Mouse (Mus musculus): ENCODE data around the gene Syngap1. TPM values are rescaled to one million over a fixed set of nuclear protein-coding genes. Genes with fewer than 3 reads are reported as not detected.

Syngap1 gene
- polyA plus RNA-seq, 1 experiment = 7.3 TPM

DNA sequence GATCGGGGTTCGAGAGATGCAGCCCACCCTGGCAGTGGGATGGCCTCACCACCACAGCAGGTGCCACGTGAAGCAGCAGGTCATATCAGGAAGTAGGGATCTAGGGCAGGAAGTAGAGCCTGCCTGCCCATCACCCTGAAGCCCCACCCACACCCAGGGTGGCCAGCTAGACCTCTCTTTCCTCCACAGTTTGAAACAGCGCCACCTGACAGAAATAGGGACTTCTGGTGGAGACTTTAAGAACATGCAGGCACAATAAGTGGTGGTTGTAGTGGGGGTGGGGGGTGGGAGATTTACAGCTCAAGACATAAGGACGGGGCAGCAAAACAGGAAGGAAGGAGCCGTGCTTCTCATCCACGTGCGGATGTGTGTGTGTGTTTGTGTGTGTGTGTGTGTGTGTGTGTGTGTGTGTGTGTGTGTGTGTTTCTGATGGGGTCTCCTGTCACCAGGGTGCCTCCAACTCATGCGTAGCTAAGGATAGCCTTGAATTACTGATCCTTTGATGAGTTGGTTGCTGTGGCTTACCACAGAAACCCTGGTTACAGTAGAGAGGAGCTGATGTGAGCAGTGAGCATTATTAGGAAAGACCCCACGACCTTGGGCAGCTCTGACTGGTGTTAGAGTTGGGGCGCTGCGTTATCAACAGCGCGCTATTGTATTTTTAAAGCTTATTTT, 71.1 kb downstream of the Syngap1 start:
- 16% methylated on average over 14 of the region's 14 CpGs for WGBS
- Histone ChIP-seq H3K27ac (ENCODE audit: insufficient read depth, low read length) (no peak overlapping the region), H3K36me3 (ENCODE audit: control insufficient read depth, insufficient read depth, low read length) (no peaks in the 10 kb centered on the region), H3K4me3 (ENCODE audit: extremely low read depth, insufficient read depth, insufficient read length) (peak overlapping the region; percentile 35; the same call in 1 of the 2 replicates), H3K27me3 (ENCODE audit: control insufficient read depth, insufficient read depth, low read length) (no peaks in the 10 kb centered on the region), H3K4me1 (ENCODE audit: control insufficient read depth, insufficient read depth, insufficient read length) (peaks cover 14% of the 10 kb centered on the region; the same call in 1 of the 2 replicates)
- no peak for TF ChIP-seq CTCF (IDR thresholded peaks at IDR 0.05; ENCODE audit: extremely low read depth, insufficient read depth, insufficient read length, insufficient replicate concordance)
- no peak for TF ChIP-seq POLR2A (IDR thresholded peaks at IDR 0.05; ENCODE audit: low read depth, low read length)
- peak; percentile 69 to 71 for DNase-seq (ENCODE audit: low read depth in 1 of 2, low spot score in 2 of 2)

DNA sequence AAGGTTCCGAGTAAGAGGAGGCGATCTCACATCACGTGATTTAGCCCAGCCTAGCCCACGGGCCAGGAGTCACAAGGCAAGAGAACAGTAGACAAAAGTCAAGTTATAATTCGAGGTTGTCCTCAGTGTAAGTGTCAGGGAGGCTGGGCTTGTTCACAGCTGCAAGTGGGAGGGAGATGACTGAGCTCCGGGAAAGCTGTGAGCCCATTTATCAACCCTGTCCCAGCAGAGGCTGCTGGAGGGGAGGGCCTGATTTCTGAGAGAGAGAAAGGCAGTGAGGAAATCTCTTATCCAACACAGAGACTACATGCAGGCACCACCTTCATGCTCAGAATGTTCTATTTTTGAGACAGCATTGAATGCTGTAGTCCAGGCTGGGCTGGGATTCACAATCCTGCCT, 71.9 kb downstream of the Syngap1 start:
- no peaks in the 10 kb centered on the region for H3K27me3 ChIP-seq (ENCODE audit: control insufficient read depth, insufficient read depth, low read length)
- H3K4me1 ChIP-seq (ENCODE audit: control insufficient read depth, insufficient read depth, insufficient read length) = peaks cover 14% of the 10 kb centered on the region; the same call in 1 of the 2 replicates
- DNase-seq (ENCODE audit: low read depth in 1 of 2, low spot score in 2 of 2) = no peak
- H3K27ac ChIP-seq (ENCODE audit: insufficient read depth, low read length) = no peak overlapping the region
- TF ChIP-seq CTCF (IDR thresholded peaks at IDR 0.05; ENCODE audit: extremely low read depth, insufficient read depth, insufficient read length, insufficient replicate concordance) = no peak
- no peak for TF ChIP-seq POLR2A (IDR thresholded peaks at IDR 0.05; ENCODE audit: low read depth, low read length)
- no peak overlapping the region for H3K4me3 ChIP-seq (ENCODE audit: extremely low read depth, insufficient read depth, insufficient read length)
- no peaks in the 10 kb centered on the region for H3K36me3 ChIP-seq (ENCODE audit: control insufficient read depth, insufficient read depth, low read length)
- 17% methylated on average over 6 of the region's 6 CpGs for WGBS

DNA sequence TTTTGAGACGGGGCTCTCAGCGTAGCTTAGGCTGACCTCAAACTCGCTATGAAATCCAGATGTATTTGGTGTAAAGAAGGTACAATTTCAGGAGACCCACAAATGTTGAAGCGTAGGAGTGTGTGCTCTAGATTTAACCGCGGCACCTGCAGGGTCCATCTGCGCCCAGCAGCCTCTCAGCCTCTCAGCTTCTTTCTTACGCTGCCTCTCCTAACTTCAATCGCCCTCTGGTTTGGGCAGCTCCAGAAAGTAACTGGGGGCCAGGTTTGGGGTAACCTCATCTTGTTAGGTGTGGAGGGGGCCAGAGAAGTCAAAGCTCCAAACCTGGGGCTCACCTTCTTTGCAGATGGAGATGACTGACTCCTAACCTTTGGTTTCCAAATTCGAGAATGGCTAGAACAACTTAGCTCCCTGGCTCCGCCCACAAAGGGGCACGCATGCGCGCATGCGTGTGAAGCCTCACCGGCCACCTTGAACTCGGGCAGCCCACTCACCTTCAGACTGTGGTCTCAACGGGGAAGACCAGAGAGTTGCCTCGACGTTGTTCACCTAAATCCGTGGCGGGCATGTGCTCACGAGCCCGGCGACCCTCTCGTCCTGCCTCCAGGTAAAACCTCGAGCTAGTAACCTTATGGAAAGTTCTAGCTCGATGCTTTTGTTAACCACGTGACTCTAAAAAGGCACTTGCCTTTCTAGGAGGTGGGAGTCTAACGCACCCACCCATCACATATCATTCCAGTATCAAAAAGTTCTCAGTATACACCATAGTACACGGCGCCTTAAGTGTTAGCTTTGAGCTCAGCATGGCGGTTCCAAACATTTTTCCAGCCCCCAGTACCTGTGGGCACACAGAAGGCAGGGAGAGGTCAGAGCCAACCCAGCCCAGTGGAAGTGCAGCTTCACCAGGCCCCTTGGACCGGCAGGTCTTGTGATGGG, 76.8 kb downstream of the Syngap1 start:
- 5% methylated on average over 34 of the region's 34 CpGs for WGBS
- DNase-seq (ENCODE audit: low read depth in 1 of 2, low spot score in 2 of 2) = peak; percentile 73 to 85
- H3K27ac ChIP-seq (ENCODE audit: insufficient read depth, low read length) = peak overlapping the region; percentile 11; the same call in 1 of the 2 replicates

GRCm38 (mm10) chr17:27018555-27019196, 77.6 kb downstream of the Syngap1 start:
- H3K36me3 ChIP-seq (ENCODE audit: control insufficient read depth, insufficient read depth, low read length) = peaks cover 32% of the 10 kb centered on the region
- H3K4me1 ChIP-seq (ENCODE audit: control insufficient read depth, insufficient read depth, insufficient read length) = peaks cover 3% of the 10 kb centered on the region; the same call in 1 of the 2 replicates
- 59% methylated on average over 12 of the region's 12 CpGs for WGBS
- no peaks in the 10 kb centered on the region for H3K27me3 ChIP-seq (ENCODE audit: control insufficient read depth, insufficient read depth, low read length)
- DNase-seq (ENCODE audit: low read depth in 1 of 2, low spot score in 2 of 2) = no peak
- H3K27ac ChIP-seq (ENCODE audit: insufficient read depth, low read length) = peak overlapping the region; percentile 11; the same call in 1 of the 2 replicates
- TF ChIP-seq POLR2A (IDR thresholded peaks at IDR 0.05; ENCODE audit: low read depth, low read length) (no peak), CTCF (IDR thresholded peaks at IDR 0.05; ENCODE audit: extremely low read depth, insufficient read depth, insufficient read length, insufficient replicate concordance) (no peak)
- no peak overlapping the region for H3K4me3 ChIP-seq (ENCODE audit: extremely low read depth, insufficient read depth, insufficient read length)

More for the DNA sequence above, 76.8 kb downstream of the Syngap1 start:
- peaks cover 28% of the 10 kb centered on the region for H3K36me3 ChIP-seq (ENCODE audit: control insufficient read depth, insufficient read depth, low read length)
- H3K4me1 ChIP-seq (ENCODE audit: control insufficient read depth, insufficient read depth, insufficient read length) = peaks cover 3% of the 10 kb centered on the region; the same call in 1 of the 2 replicates
- no peaks in the 10 kb centered on the region for H3K27me3 ChIP-seq (ENCODE audit: control insufficient read depth, insufficient read depth, low read length)
- TF ChIP-seq POLR2A (IDR thresholded peaks at IDR 0.05; ENCODE audit: low read depth, low read length) (no peak), CTCF (IDR thresholded peaks at IDR 0.05; ENCODE audit: extremely low read depth, insufficient read depth, insufficient read length, insufficient replicate concordance) (no peak)
- H3K4me3 ChIP-seq (ENCODE audit: extremely low read depth, insufficient read depth, insufficient read length) = peak overlapping the region; percentile 65

GRCm38 (mm10) chr17:27021076-27021475, 80.0 kb downstream of the Syngap1 start:
- Histone ChIP-seq H3K4me3 (ENCODE audit: extremely low read depth, insufficient read depth, insufficient read length) (no peak overlapping the region), H3K27me3 (ENCODE audit: control insufficient read depth, insufficient read depth, low read length) (no peaks in the 10 kb centered on the region), H3K36me3 (ENCODE audit: control insufficient read depth, insufficient read depth, low read length) (peaks cover 39% of the 10 kb centered on the region), H3K4me1 (ENCODE audit: control insufficient read depth, insufficient read depth, insufficient read length) (peaks cover 13% of the 10 kb centered on the region; the same call in 1 of the 2 replicates), H3K27ac (ENCODE audit: insufficient read depth, low read length) (no peak overlapping the region)
- WGBS = 88% methylated on average over 14 of the region's 14 CpGs
- no peak for DNase-seq (ENCODE audit: low read depth in 1 of 2, low spot score in 2 of 2)
- no peak for TF ChIP-seq POLR2A (IDR thresholded peaks at IDR 0.05; ENCODE audit: low read depth, low read length)

GRCm38 (mm10) chr17:27021736-27022135, 80.7 kb downstream of the Syngap1 start:
- H3K4me3 ChIP-seq (ENCODE audit: extremely low read depth, insufficient read depth, insufficient read length) = no peak overlapping the region
- DNase-seq (ENCODE audit: low read depth in 1 of 2, low spot score in 2 of 2) = no peak
- H3K27me3 ChIP-seq (ENCODE audit: control insufficient read depth, insufficient read depth, low read length) = no peaks in the 10 kb centered on the region
- peaks cover 39% of the 10 kb centered on the region for H3K36me3 ChIP-seq (ENCODE audit: control insufficient read depth, insufficient read depth, low read length)
- WGBS = 95% methylated on average over 9 of the region's 9 CpGs
- peaks cover 17% of the 10 kb centered on the region; the same call in 1 of the 2 replicates for H3K4me1 ChIP-seq (ENCODE audit: control insufficient read depth, insufficient read depth, insufficient read length)
- no peak overlapping the region for H3K27ac ChIP-seq (ENCODE audit: insufficient read depth, low read length)
- TF ChIP-seq CTCF (IDR thresholded peaks at IDR 0.05; ENCODE audit: extremely low read depth, insufficient read depth, insufficient read length, insufficient replicate concordance) (no peak), POLR2A (IDR thresholded peaks at IDR 0.05; ENCODE audit: low read depth, low read length) (no peak)

Other genes with a start within 250 kb of the Syngap1 start
- 4.5 and 5.4 TPM in 2 replicates for gene Crebrf, start 225.6 kb upstream of the Syngap1 start, polyA plus RNA-seq (2012; rRNA removed)
- 16.6 and 17.2 TPM in 2 replicates for gene Bnip1, start 160.2 kb upstream of the Syngap1 start, polyA plus RNA-seq (2012; rRNA removed)
- 19.8 and 34.6 TPM in 2 replicates for gene Nkx2-5, start 96.2 kb upstream of the Syngap1 start, polyA plus RNA-seq (2012; rRNA removed)
- gene Kifc5b, start 24.2 kb upstream of the Syngap1 start, polyA plus RNA-seq (2012; rRNA removed) = 6.8 and 7.6 TPM in 2 replicates
- gene Phf1, start 8.2 kb upstream of the Syngap1 start, polyA plus RNA-seq (2012; rRNA removed) = 103 and 131 TPM in 2 replicates
- 87.9 and 131 TPM in 2 replicates for gene Cuta, start 1.7 kb upstream of the Syngap1 start, polyA plus RNA-seq (2012; rRNA removed)
- gene Zbtb9, start 31.9 kb downstream of the Syngap1 start, polyA plus RNA-seq (2012; rRNA removed) = 13.7 and 25.0 TPM in 2 replicates
- gene Bak1, start 87.8 kb downstream of the Syngap1 start, polyA plus RNA-seq (2012; rRNA removed) = 50.3 and 67.8 TPM in 2 replicates
- gene Itpr3, start 116.1 kb downstream of the Syngap1 start, polyA plus RNA-seq (2012; rRNA removed) = 50.9 and 61.4 TPM in 2 replicates
- 49.1 and 73.4 TPM in 2 replicates for gene Uqcc2, start 192.7 kb downstream of the Syngap1 start, polyA plus RNA-seq (2012; rRNA removed)
- gene Ip6k3, start 226.5 kb downstream of the Syngap1 start, polyA plus RNA-seq (2012; rRNA removed) = 0.62 and 0.71 TPM in 2 replicates